Mouse (Mus musculus) embryonic facial prominence, embryonic 13.5 days (tissue): ENCODE data around the gene Klhl22. TPM values are rescaled to one million over a fixed set of nuclear protein-coding genes. Genes with fewer than 3 reads are reported as not detected.
"Not testable (repeated sequence)": the region's sequence is repeated elsewhere in the genome, so short reads cannot be mapped to it uniquely, and the experiment has no call there.

Experiments
- ATAC-seq: fragments of 200-750 bp; cut with Nextera tagmentation; 2 replicates; pipeline ENCODE4 v1.8.0; 2017; ENCODE audit warnings: low read depth; ENCODE audit not compliant: insufficient number of reproducible peaks, insufficient read depth, low FRiP score, low TSS enrichment
- H3K27ac ChIP-seq: fragments of 300-500 bp; sonication (generic); 2 replicates; pipeline ENCODE4 v1.5.1; 2015; ENCODE audit warnings: moderate library complexity, mild to moderate bottlenecking, inconsistent platforms
- H3K27me3 ChIP-seq: fragments of 300-500 bp; sonication (generic); 2 replicates; pipeline ENCODE4 v1.6.1; 2015; ENCODE audit warnings: mild to moderate bottlenecking, inconsistent platforms
- H3K36me3 ChIP-seq: fragments of 300-500 bp; sonication (generic); 2 replicates; pipeline ENCODE4 v1.6.1; 2015; ENCODE audit warnings: mild to moderate bottlenecking, inconsistent platforms
- H3K4me1 ChIP-seq: fragments of 300-500 bp; sonication (generic); 2 replicates; pipeline ENCODE4 v1.6.1; 2015; ENCODE audit warnings: inconsistent platforms
- H3K4me2 ChIP-seq: fragments of 300-500 bp; sonication (generic); 2 replicates; pipeline ENCODE4 v1.6.1; 2015; ENCODE audit warnings: moderate library complexity, mild to moderate bottlenecking, inconsistent platforms
- H3K4me3 ChIP-seq: fragments of 300-500 bp; sonication (generic); 2 replicates; pipeline ENCODE4 v1.5.1; 2015; ENCODE audit warnings: mild to moderate bottlenecking, inconsistent platforms
- H3K9ac ChIP-seq: fragments of 300-500 bp; sonication (generic); 2 replicates; pipeline ENCODE4 v1.6.1; 2015; ENCODE audit warnings: mild to moderate bottlenecking, inconsistent platforms
- H3K9me3 ChIP-seq: fragments of 300-500 bp; sonication (generic); 2 replicates; pipeline ENCODE4 v1.6.1; 2016; ENCODE audit warnings: inconsistent platforms
- WGBS: fragments of 180-500 bp; shearing (Covaris S2); methylation state at CpG from one replicate; pipeline ENCODE4 v1.1.7; 2015; ENCODE audit warnings: mixed read lengths; 5-methylcytosine and 5-hydroxymethylcytosine counted together
- polyA plus RNA-seq: library from polyadenylated mRNA; unstranded; fragments of >200 nt; fragmentation: Nextera tagmentation; extraction: Ambion mirVana; gene quantifications from 2 replicates; pipeline ENCODE4 v1.2.1, GENCODE M21; 2015

Klhl22 gene
- polyA plus RNA-seq, 1 experiment from 2014 or later, result 97.7 TPM

GRCm38 (mm10) chr16:17732841-17733340, 26.5 kb upstream of the Klhl22 start, which contains the start of gene Med15:
Med15 (minus strand) TSS chr16:17732891.
- Histone ChIP-seq H3K4me1 (no peaks in the 10 kb centered on the region), H3K9me3 (no peaks in the 10 kb centered on the region), H3K27ac (no peak within 1 kb of the TSS), H3K36me3 (no peaks in the 10 kb centered on the region), H3K27me3 (peaks cover 8% of the 10 kb centered on the region), H3K4me3 (no peak within 1 kb of the TSS), H3K4me2 (no peak within 1 kb of the TSS), H3K9ac (no peak within 1 kb of the TSS)
- 35% methylated on average over 3 of the region's 3 CpGs for WGBS
- no peak for ATAC-seq

DNA sequence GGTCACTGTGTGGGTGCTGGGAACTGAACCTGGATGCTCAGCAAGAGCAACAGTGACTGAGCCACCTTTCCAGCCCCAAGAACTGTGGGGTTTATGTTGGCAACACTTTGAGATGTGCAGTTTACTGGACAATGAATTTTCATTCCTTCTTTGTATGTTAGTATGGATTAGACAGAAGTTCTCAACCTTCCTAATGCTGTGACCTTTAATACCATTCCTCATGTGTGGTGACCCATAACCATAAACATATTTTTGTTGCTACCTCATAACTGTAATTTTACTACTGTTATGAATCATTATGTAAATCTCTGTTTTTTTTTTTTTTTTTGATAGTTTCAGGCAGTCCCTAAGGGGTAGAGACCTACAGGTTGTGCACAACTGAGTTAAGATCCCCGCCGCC, 25.8 kb upstream of the Klhl22 start:
- peaks cover 8% of the 10 kb centered on the region for H3K27me3 ChIP-seq
- no peak overlapping the region for H3K9ac ChIP-seq
- peak overlapping the region; percentile 47 for H3K4me2 ChIP-seq
- no peak overlapping the region for H3K27ac ChIP-seq
- 69% methylated on average over 2 of the region's 2 CpGs for WGBS
- no peaks in the 10 kb centered on the region for H3K9me3 ChIP-seq
- H3K4me1 ChIP-seq, result no peaks in the 10 kb centered on the region
- no peak for ATAC-seq
- H3K36me3 ChIP-seq, result no peaks in the 10 kb centered on the region
- H3K4me3 ChIP-seq, result no peak overlapping the region

DNA sequence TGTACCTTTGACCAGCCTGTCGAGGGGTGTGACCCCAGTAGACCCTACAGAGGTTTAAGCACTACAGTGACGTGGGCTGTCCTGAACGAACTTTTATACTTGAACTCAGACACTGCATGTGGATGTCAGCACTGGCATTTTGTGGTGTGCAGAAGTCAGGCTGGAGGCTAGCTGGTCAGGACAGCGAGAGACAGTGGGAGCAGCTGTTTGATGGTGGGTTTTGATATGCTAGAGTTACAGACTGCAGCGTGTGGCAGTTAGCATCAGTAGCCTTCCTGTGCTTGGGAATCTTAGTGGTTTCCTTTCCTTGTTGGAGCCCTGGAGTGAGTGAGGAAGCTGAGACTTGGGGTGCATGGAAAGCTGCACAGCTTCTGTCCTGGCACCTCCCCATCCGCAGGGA, 24.5 kb upstream of the Klhl22 start:
- WGBS, result 81% methylated on average over 6 of the region's 6 CpGs
- not testable (repeated sequence) for H3K27ac ChIP-seq, H3K4me2 ChIP-seq, H3K27me3 ChIP-seq, ATAC-seq, H3K4me3 ChIP-seq, H3K9ac ChIP-seq, H3K9me3 ChIP-seq, H3K36me3 ChIP-seq, H3K4me1 ChIP-seq

GRCm38 (mm10) chr16:17736156-17736555, 23.3 kb upstream of the Klhl22 start:
- H3K4me3 ChIP-seq, result no peak overlapping the region
- no peak overlapping the region for H3K9ac ChIP-seq
- H3K27ac ChIP-seq, result no peak overlapping the region
- H3K9me3 ChIP-seq, result no peaks in the 10 kb centered on the region
- H3K4me2 ChIP-seq, result no peak overlapping the region
- no peaks in the 10 kb centered on the region for H3K36me3 ChIP-seq
- H3K27me3 ChIP-seq, result peaks cover 8% of the 10 kb centered on the region
- H3K4me1 ChIP-seq, result no peaks in the 10 kb centered on the region
- ATAC-seq, result no peak
- 58% methylated on average over 4 of the region's 4 CpGs for WGBS

GRCm38 (mm10) chr16:17740080-17740479, 19.3 kb upstream of the Klhl22 start:
- H3K4me1 ChIP-seq, result no peaks in the 10 kb centered on the region
- H3K36me3 ChIP-seq, result no peaks in the 10 kb centered on the region
- H3K4me2 ChIP-seq, result no peak overlapping the region
- WGBS, result 78% methylated on average over 4 of the region's 4 CpGs
- no peak for ATAC-seq
- no peak overlapping the region for H3K4me3 ChIP-seq
- no peak overlapping the region for H3K9ac ChIP-seq
- no peaks in the 10 kb centered on the region; the same call in 1 of the 2 replicates for H3K9me3 ChIP-seq
- H3K27ac ChIP-seq, result no peak overlapping the region
- 0 out of 2 replicates have a peak, but pooled peaks cover 4% of the 10 kb centered on the region for H3K27me3 ChIP-seq

- 76% methylated on average over 1 of the region's 1 CpGs for WGBS
- no peak overlapping the region for H3K9ac ChIP-seq
- H3K4me1 ChIP-seq, result no peaks in the 10 kb centered on the region
- no peak overlapping the region for H3K27ac ChIP-seq
- H3K9me3 ChIP-seq, result peaks cover 3% of the 10 kb centered on the region; the same call in 1 of the 2 replicates
- H3K27me3 ChIP-seq, result no peaks in the 10 kb centered on the region
- H3K4me2 ChIP-seq, result no peak overlapping the region
- H3K4me3 ChIP-seq, result no peak overlapping the region
- H3K36me3 ChIP-seq, result no peaks in the 10 kb centered on the region
- ATAC-seq, result no peak
Measured at GRCm38 (mm10) chr16:17742810-17743209, 16.6 kb upstream of the Klhl22 start.

DNA sequence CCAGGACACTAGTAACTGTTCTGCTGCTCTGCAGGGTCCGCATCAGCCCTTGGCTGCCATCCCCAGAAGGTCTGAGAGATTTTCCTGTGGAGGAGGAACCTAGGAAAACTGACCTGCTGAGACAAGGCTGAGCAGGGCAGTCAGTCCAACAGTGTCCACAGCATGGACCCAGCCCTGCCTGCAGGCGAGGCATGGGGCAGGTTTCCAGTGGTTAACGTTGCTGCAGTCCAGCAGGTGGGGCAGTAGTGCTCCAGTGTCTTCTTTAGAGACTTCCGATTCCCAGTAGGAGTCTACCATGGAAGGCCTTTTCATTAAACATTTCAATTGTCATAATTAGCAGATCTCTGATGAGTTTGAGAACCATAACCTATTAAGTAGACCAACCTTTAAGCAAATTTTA, 16.1 kb upstream of the Klhl22 start:
- no peak overlapping the region for H3K4me2 ChIP-seq
- WGBS, result 46% methylated on average over 4 of the region's 4 CpGs
- no peak overlapping the region for H3K9ac ChIP-seq
- no peak for ATAC-seq
- no peaks in the 10 kb centered on the region for H3K27me3 ChIP-seq
- H3K4me1 ChIP-seq, result no peaks in the 10 kb centered on the region
- no peak overlapping the region for H3K4me3 ChIP-seq
- H3K27ac ChIP-seq, result no peak overlapping the region
- no peaks in the 10 kb centered on the region for H3K36me3 ChIP-seq
- H3K9me3 ChIP-seq, result peaks cover 3% of the 10 kb centered on the region; the same call in 1 of the 2 replicates

DNA sequence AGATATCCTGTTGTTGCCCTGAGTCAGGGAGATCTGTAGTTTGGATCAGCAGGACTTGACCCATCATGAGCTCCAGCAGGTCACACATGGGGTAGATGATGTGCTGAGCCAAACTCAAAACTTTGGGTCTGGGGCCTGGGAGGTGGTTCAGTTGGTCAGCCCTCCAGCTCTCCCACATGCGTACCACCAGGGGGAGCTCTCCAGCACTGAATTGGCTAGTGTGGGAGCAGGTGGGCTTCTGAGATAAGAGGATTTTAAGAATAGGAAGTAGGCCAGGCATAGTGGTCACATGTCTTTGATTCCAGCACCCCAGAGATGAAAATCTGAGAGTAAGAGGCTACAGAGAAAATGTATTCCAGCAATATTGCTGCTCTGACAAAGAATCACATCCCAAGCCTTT, 14.9 kb upstream of the Klhl22 start:
- H3K27ac ChIP-seq, result no peak overlapping the region
- H3K9me3 ChIP-seq, result peaks cover 3% of the 10 kb centered on the region; the same call in 1 of the 2 replicates
- no peaks in the 10 kb centered on the region for H3K4me1 ChIP-seq
- no peaks in the 10 kb centered on the region for H3K27me3 ChIP-seq
- no peak for ATAC-seq
- no peak overlapping the region for H3K4me3 ChIP-seq
- 10% methylated on average over 1 of the region's 1 CpGs for WGBS
- no peak overlapping the region for H3K9ac ChIP-seq
- no peaks in the 10 kb centered on the region for H3K36me3 ChIP-seq
- no peak overlapping the region for H3K4me2 ChIP-seq

GRCm38 (mm10) chr16:17745067-17745466, 14.4 kb upstream of the Klhl22 start:
- H3K9me3 ChIP-seq, result peaks cover 3% of the 10 kb centered on the region; the same call in 1 of the 2 replicates
- H3K27ac ChIP-seq, result no peak overlapping the region
- no peak overlapping the region for H3K4me3 ChIP-seq
- no peak overlapping the region for H3K9ac ChIP-seq
- H3K4me1 ChIP-seq, result no peaks in the 10 kb centered on the region
- H3K27me3 ChIP-seq, result no peaks in the 10 kb centered on the region
- ATAC-seq, result no peak
- no peaks in the 10 kb centered on the region for H3K36me3 ChIP-seq
- 74% methylated on average over 2 of the region's 2 CpGs for WGBS
- no peak overlapping the region for H3K4me2 ChIP-seq

- no peaks in the 10 kb centered on the region for H3K36me3 ChIP-seq
- H3K4me1 ChIP-seq, result 0 out of 2 replicates have a peak, but pooled peaks cover 4% of the 10 kb centered on the region
- H3K4me3 ChIP-seq, result no peak overlapping the region
- H3K9me3 ChIP-seq, result no peaks in the 10 kb centered on the region
- no peaks in the 10 kb centered on the region for H3K27me3 ChIP-seq
- H3K4me2 ChIP-seq, result no peak overlapping the region
- no peak overlapping the region for H3K9ac ChIP-seq
- WGBS, result 24% methylated on average over 3 of the region's 3 CpGs
- peak; percentile 69; the same call in 1 of the 2 replicates for ATAC-seq
- peak overlapping the region; percentile 72 for H3K27ac ChIP-seq
Measured at GRCm38 (mm10) chr16:17753001-17753400, 6.4 kb upstream of the Klhl22 start.

- Histone ChIP-seq H3K27ac (peak overlapping the region; percentile 72; the same call in 1 of the 2 replicates), H3K9ac (no peak overlapping the region), H3K36me3 (no peaks in the 10 kb centered on the region), H3K27me3 (no peaks in the 10 kb centered on the region), H3K4me2 (no peak overlapping the region), H3K9me3 (no peaks in the 10 kb centered on the region), H3K4me1 (peaks cover 6% of the 10 kb centered on the region), H3K4me3 (no peak overlapping the region)
- no peak for ATAC-seq
- WGBS, result 53% methylated on average over 1 of the region's 1 CpGs
Measured at GRCm38 (mm10) chr16:17753686-17754085, 5.7 kb upstream of the Klhl22 start.

DNA sequence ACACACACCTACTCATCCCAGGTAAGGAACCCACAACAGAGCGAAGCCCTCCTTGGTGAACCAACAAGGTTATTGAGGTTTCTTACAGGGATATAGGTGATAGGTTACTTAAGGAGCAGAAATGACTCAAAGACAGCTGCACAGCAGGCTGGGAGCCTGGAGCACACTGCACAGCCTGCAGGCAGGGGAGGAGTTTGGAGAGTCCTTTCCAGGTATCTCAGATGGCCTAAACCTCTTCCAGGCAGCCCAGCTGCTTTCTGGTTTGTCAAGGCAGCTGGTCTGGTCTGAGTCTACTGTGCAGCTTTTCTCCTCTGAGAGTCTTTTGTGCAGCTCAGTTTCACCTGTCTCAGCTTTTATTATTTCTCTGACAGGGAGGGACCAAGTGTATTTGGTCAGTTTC, 1.7 kb upstream of the Klhl22 start:
- Histone ChIP-seq H3K36me3 (peaks cover 6% of the 10 kb centered on the region; the same call in 1 of the 2 replicates), H3K4me3 (no peak overlapping the region), H3K4me1 (peaks cover 33% of the 10 kb centered on the region), H3K9me3 (no peaks in the 10 kb centered on the region), H3K27ac (no peak overlapping the region), H3K4me2 (no peak overlapping the region), H3K27me3 (no peaks in the 10 kb centered on the region), H3K9ac (no peak overlapping the region)
- WGBS, result 90% methylated on average over 1 of the region's 1 CpGs
- no peak for ATAC-seq
